Mouse (Mus musculus): Measurements from ENCODE around the gene Tff3. TPM values are rescaled to one million over a fixed set of nuclear protein-coding genes. Genes with fewer than 3 reads are reported as not detected.

The Tff3 gene
- total and polyA plus RNA-seq, 3 experiments, result not detected

DNA sequence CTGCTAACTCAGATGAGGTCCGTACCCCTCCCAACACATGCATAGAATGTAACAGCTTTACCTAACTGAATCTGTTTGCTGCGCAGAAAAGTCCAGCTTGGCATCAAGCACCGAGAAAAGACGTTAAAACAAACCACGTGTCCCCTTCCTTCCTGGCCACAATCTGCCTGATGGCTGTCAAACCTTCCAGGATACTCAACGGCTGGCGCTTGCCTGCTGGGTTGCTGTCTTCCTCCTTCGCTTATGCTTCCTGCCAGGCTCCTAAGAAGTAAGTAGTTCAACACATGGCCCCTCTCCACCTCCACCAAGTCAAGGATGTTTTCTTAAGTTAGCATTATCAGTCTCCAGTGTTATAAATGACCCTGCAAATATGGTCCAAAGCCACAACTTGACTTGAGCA lies 24.3 kb upstream of the Tff3 start:
- no peaks in the 10 kb centered on the region for H3K36me3 ChIP-seq (replicated peaks in 1 of 2; ENCODE audit: control insufficient read depth in 1 of 2, insufficient read depth in 1 of 2, low read length in 1 of 2)
- peaks cover 5% of the 10 kb centered on the region for H3K9me3 ChIP-seq (replicated peaks; ENCODE audit: low read length)
- DNase-seq (ENCODE audit: extremely low read depth), result no peak
- no peak overlapping the region for H3K9ac ChIP-seq (ENCODE audit: insufficient read depth, low read depth)
- H3K27me3 ChIP-seq (replicated peaks), result peaks cover 50% of the 10 kb centered on the region
- no peaks in the 10 kb centered on the region for H3K4me1 ChIP-seq (ENCODE audit: control insufficient read depth in 1 of 2, insufficient read depth in 2 of 2)
- H3K27ac ChIP-seq (ENCODE audit: insufficient read depth, low read depth), result no peak overlapping the region
- no peak overlapping the region for H3K4me3 ChIP-seq (replicated peaks in 1 of 3; ENCODE audit: low read depth in 2 of 3, low read length in 2 of 3, poor library complexity in 1 of 3)
- H3K4me2 ChIP-seq (ENCODE audit: insufficient read depth, low read depth, poor library complexity, severe bottlenecking), result no peak overlapping the region
- dilution Hi-C loops (cut with MboI; ENCODE audit: extremely low pct_ligation_motif_present, extremely low pct_unique_long_range_greater_than_20kb, low sequenced_read_pairs) (no loop called here), in situ Hi-C loops (cut with MboI; ENCODE audit: low pct_ligation_motif_present, low pct_unique_long_range_greater_than_20kb, low sequenced_read_pairs) (no loop called here)
- TF ChIP-seq NELFE (IDR thresholded peaks at IDR 0.05; ENCODE audit: low read depth, low read length) (no peak), MAX (IDR thresholded peaks at IDR 0.05; ENCODE audit: low read length) (no peak), ZMIZ1 (IDR thresholded peaks at IDR 0.05; ENCODE audit: low read depth, low read length) (no peak), RCOR1 (conservative IDR thresholded peaks at IDR 0.05; ENCODE audit: low read depth, low read length) (no peak), TCF12 (IDR thresholded peaks at IDR 0.05; ENCODE audit: low read depth, low read length) (no peak), ELF1 (IDR thresholded peaks at IDR 0.05; ENCODE audit: low read depth, low read length) (no peak), USF1 (IDR thresholded peaks at IDR 0.05; ENCODE audit: low read depth, low read length) (no peak), EP300 (IDR thresholded peaks at IDR 0.05; ENCODE audit: low read length) (no peak), PAX5 (IDR thresholded peaks at IDR 0.05; ENCODE audit: low read length) (no peak), ETS1 (conservative IDR thresholded peaks at IDR 0.05; ENCODE audit: low read depth, low read length) (no peak), RAD21 (IDR thresholded peaks at IDR 0.05; ENCODE audit: low read depth, low read length) (no peak), JUND (conservative IDR thresholded peaks at IDR 0.05; ENCODE audit: low read depth, low read length) (no peak), CHD2 (IDR thresholded peaks at IDR 0.05; ENCODE audit: low read length) (no peak), POLR2AphosphoS2 (IDR thresholded peaks at IDR 0.05; ENCODE audit: low read depth, low read length) (no peak), SIN3A (IDR thresholded peaks at IDR 0.05; ENCODE audit: low read length) (no peak), E2F4 (IDR thresholded peaks at IDR 0.05; ENCODE audit: insufficient replicate concordance, low read depth, low read length) (no peak), IRF4 (IDR thresholded peaks at IDR 0.05; ENCODE audit: low read depth, low read length) (no peak), HCFC1 (IDR thresholded peaks at IDR 0.05; ENCODE audit: low read depth, low read length) (no peak), KAT2A (IDR thresholded peaks at IDR 0.05; ENCODE audit: insufficient replicate concordance, low read length) (no peak), MAFK (IDR thresholded peaks at IDR 0.05; ENCODE audit: insufficient replicate concordance, low read length) (no peak)
- no peaks in the 10 kb centered on the region for H3K79me2 ChIP-seq (replicated peaks; ENCODE audit: control insufficient read depth, extremely low read depth, insufficient read depth, poor library complexity, severe bottlenecking)

DNA sequence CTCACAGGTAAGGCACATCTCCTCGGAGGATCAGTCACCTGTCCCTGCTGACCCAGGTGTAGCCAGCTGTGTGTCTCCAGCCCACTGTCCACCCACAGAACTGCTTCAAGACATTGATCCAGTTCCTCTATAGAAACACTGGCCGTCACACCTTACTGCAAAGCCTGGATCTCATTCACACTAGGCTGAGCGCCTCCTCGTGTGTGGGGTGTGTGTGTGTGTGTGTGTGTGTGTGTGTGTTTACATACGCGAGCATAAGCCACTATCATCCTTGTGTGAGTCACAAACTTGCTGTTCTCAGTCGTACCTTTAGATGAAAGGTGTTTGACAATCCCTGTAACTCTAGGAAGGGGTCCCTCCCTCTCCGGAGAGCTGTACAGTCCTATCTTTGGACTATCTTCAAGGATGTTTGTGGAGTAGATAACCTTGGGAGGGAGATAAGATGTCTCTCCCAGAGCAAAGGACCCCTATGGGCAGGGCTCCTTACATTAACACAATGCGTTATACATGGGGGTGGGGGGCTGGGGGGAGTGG lies 23.6 kb upstream of the Tff3 start:
- Histone ChIP-seq H3K9me3 (replicated peaks; ENCODE audit: low read length) (no peaks in the 10 kb centered on the region), H3K27ac (ENCODE audit: insufficient read depth, low read depth) (no peak overlapping the region), H3K36me3 (replicated peaks in 1 of 2; ENCODE audit: control insufficient read depth in 1 of 2, insufficient read depth in 1 of 2, low read length in 1 of 2) (no peaks in the 10 kb centered on the region), H3K27me3 (replicated peaks) (peaks cover 55% of the 10 kb centered on the region), H3K4me2 (ENCODE audit: insufficient read depth, low read depth, poor library complexity, severe bottlenecking) (no peak overlapping the region), H3K9ac (ENCODE audit: insufficient read depth, low read depth) (no peak overlapping the region), H3K4me1 (ENCODE audit: control insufficient read depth in 1 of 2, insufficient read depth in 2 of 2) (no peaks in the 10 kb centered on the region), H3K4me3 (replicated peaks in 1 of 3; ENCODE audit: low read depth in 2 of 3, low read length in 2 of 3, poor library complexity in 1 of 3) (no peak overlapping the region), H3K79me2 (replicated peaks; ENCODE audit: control insufficient read depth, extremely low read depth, insufficient read depth, poor library complexity, severe bottlenecking) (no peaks in the 10 kb centered on the region)
- no peak for TF ChIP-seq ETS1 (conservative IDR thresholded peaks at IDR 0.05; ENCODE audit: low read depth, low read length)
- no peak for TF ChIP-seq ZKSCAN1 (IDR thresholded peaks at IDR 0.05; ENCODE audit: borderline replicate concordance, low read depth, low read length)
- TF ChIP-seq JUND (conservative IDR thresholded peaks at IDR 0.05; ENCODE audit: low read depth, low read length), result no peak
- TF ChIP-seq MAZ (IDR thresholded peaks at IDR 0.05; ENCODE audit: low read depth, low read length), result no peak
- TF ChIP-seq E2F4 (IDR thresholded peaks at IDR 0.05; ENCODE audit: insufficient replicate concordance, low read depth, low read length), result no peak
- no peak for TF ChIP-seq ELF1 (IDR thresholded peaks at IDR 0.05; ENCODE audit: low read depth, low read length)
- in situ Hi-C loops (cut with MboI; ENCODE audit: low pct_ligation_motif_present, low pct_unique_long_range_greater_than_20kb, low sequenced_read_pairs) (no loop called here), dilution Hi-C loops (cut with MboI; ENCODE audit: extremely low pct_ligation_motif_present, extremely low pct_unique_long_range_greater_than_20kb, low sequenced_read_pairs) (no loop called here)
- no peak for DNase-seq (ENCODE audit: extremely low read depth)

Measured in CH12.LX (cell line).